22 mouse cellular contexts compared by ENCODE assay signal in genomic region chr16:6019361-6019760, GRCm38 (mm10).
DNase-seq lines count a peak whose midpoint lies in the region; ATAC-seq and TF ChIP-seq lines count a peak whose summit lies in the region.
"Had no signal": no experiment of that assay in that cellular context is flagged by ENCODE, and none has a peak within 500 bp of the region (broad histone marks: within the 10 kb centered on the region; RNA-seq: fewer than 3 reads in every experiment).

No protein-coding gene starts in this region.

- DNase-seq in kidney, postnatal 0 days (ENCODE audit: low spot score), result peak; percentile 1
- no peak for DNase-seq in kidney, postnatal 14 days
- DNase-seq in ES-CJ7 (ENCODE audit: low read depth, low spot score) (peak; percentile 71), ZHBTc4 (ENCODE audit: low read depth, low spot score) (peak; percentile 78)
- no peak for DNase-seq in layer of hippocampus, postnatal 10 days (ENCODE audit: low spot score in 2 of 2)
- no peak for DNase-seq in left cerebral cortex, adult 18-20 months (ENCODE audit: low spot score in 2 of 2)
- DNase-seq in heart, adult 11 months, result no peak
- DNase-seq: B cell, adult 2 months had no signal

- TF ChIP-seq CTCF in kidney, postnatal 0 days (IDR thresholded peaks at IDR 0.05; ENCODE audit: low read depth), result no peak

- no peak overlapping the region for H3K9ac ChIP-seq in kidney, postnatal 0 days (ENCODE audit: low read depth, low read length)
- H3K9ac ChIP-seq: forebrain, embryonic 13.5 days; heart, embryonic 12.5 days; heart, embryonic 15.5 days; hindbrain, embryonic 13.5 days had no signal

- no peak overlapping the region for H3K4me2 ChIP-seq in kidney, postnatal 0 days (ENCODE audit: low read length)
- H3K4me2 ChIP-seq: forebrain, embryonic 13.5 days; heart, embryonic 12.5 days; heart, embryonic 15.5 days; hindbrain, embryonic 13.5 days had no signal

- no peak for ATAC-seq in kidney, postnatal 0 days (replicated peaks; ENCODE audit: low FRiP score, low read depth)
- ATAC-seq: activated CD4-positive, CD25-positive, alpha-beta regulatory T cell, adult 4 months; inflammation-experienced regulatory T-cells, adult 6 months; intestine, embryonic 16.5 days had no signal

- H3K27me3 ChIP-seq in kidney, postnatal 0 days (ENCODE audit: insufficient read depth, low read length), result no peaks in the 10 kb centered on the region
- H3K27me3 ChIP-seq: CH12.LX; forebrain, embryonic 13.5 days; heart, embryonic 12.5 days; heart, embryonic 15.5 days; hindbrain, embryonic 13.5 days; Patski had no signal

- 16% methylated on average over 1 of the region's 1 CpGs for WGBS in kidney, postnatal 0 days

- no peaks in the 10 kb centered on the region for H3K9me3 ChIP-seq in kidney, postnatal 0 days (replicated peaks; ENCODE audit: low read length)
- H3K9me3 ChIP-seq: forebrain, embryonic 10.5 days; forebrain, embryonic 13.5 days; heart, embryonic 12.5 days; heart, embryonic 15.5 days; hindbrain, embryonic 10.5 days; hindbrain, embryonic 13.5 days had no signal

- no peak overlapping the region for H3K27ac ChIP-seq in kidney, postnatal 0 days
- H3K27ac ChIP-seq: forebrain, embryonic 10.5 days; forebrain, embryonic 13.5 days; gastrocnemius, adult 2 months; heart, embryonic 15.5 days; hindbrain, embryonic 10.5 days; hindbrain, embryonic 13.5 days; hindbrain, postnatal 0 days had no signal

- no peaks in the 10 kb centered on the region for H3K36me3 ChIP-seq in kidney, postnatal 0 days (ENCODE audit: insufficient read depth, low read length)
- H3K36me3 ChIP-seq: forebrain, embryonic 10.5 days; G1E; heart, embryonic 12.5 days; heart, embryonic 15.5 days; hindbrain, embryonic 10.5 days; hindbrain, embryonic 13.5 days had no signal

- no peak overlapping the region for H3K4me3 ChIP-seq in kidney, postnatal 0 days (replicated peaks; ENCODE audit: low read depth, low read length)
- H3K4me3 ChIP-seq: forebrain, embryonic 10.5 days; forebrain, embryonic 13.5 days; gastrocnemius, adult 2 months; heart, embryonic 12.5 days; heart, embryonic 15.5 days; hindbrain, embryonic 10.5 days; hindbrain, embryonic 13.5 days had no signal

- H3K4me1 ChIP-seq in kidney, postnatal 0 days (replicated peaks; ENCODE audit: insufficient read depth, low read length), result no peaks in the 10 kb centered on the region
- H3K4me1 ChIP-seq: forebrain, embryonic 13.5 days; heart, embryonic 12.5 days; heart, embryonic 15.5 days; hindbrain, embryonic 10.5 days; hindbrain, embryonic 13.5 days had no signal

Comparison
In these comparisons a context has a peak if more than half of its experiments do, and no peak if none do; other contexts are left out.
1. DNase-seq: peak in kidney, postnatal 0 days (single experiment), ES-CJ7 (single experiment) and ZHBTc4 (single experiment); none in kidney, postnatal 14 days (single experiment), layer of hippocampus, postnatal 10 days (0 of 2), left cerebral cortex, adult 18-20 months (0 of 2) and heart, adult 11 months (single experiment).